Mouse (Mus musculus): ENCODE results near the gene Taf5l. TPM values are rescaled to one million over a fixed set of nuclear protein-coding genes. Genes with fewer than 3 reads are reported as not detected.
"Not testable (repeated sequence)": the region's sequence is repeated elsewhere in the genome, so short reads cannot be mapped to it uniquely, and the experiment has no call there.

Taf5l gene
- total and polyA plus RNA-seq, 3 experiments = 24.3 to 36.9 (median 35.0) TPM

GRCm38 (mm10) chr8:124042201-124042600 is 21.0 kb upstream of the Taf5l start:
- DNase-seq (ENCODE audit: low spot score) (no peak), ATAC-seq (ENCODE audit: extremely low read depth, insufficient number of reproducible peaks, low FRiP score, poor library complexity, severe bottlenecking) (no peak)
- H3K27me3 ChIP-seq (ENCODE audit: insufficient read depth, low read length) = no peaks in the 10 kb centered on the region
- no peaks in the 10 kb centered on the region for H3K9me3 ChIP-seq (replicated peaks)
- TF ChIP-seq POLR2AphosphoS5 (IDR thresholded peaks at IDR 0.05; ENCODE audit: insufficient replicate concordance, low read depth, low read length) (no peak), TAL1 (conservative IDR thresholded peaks at IDR 0.05; ENCODE audit: low read depth, low read length) (no peak), CTCF (IDR thresholded peaks at IDR 0.05; ENCODE audit: low read depth, low read length) (no peak), GATA1 (IDR thresholded peaks at IDR 0.05; ENCODE audit: borderline replicate concordance, low read length) (no peak), GATA2 (IDR thresholded peaks at IDR 0.05; ENCODE audit: borderline replicate concordance, low read depth, low read length) (no peak)
- H3K4me1 ChIP-seq (ENCODE audit: insufficient read depth, low read depth, low read length) = peaks cover 5% of the 10 kb centered on the region; the same call in 1 of the 2 replicates
- peaks cover 90% of the 10 kb centered on the region for H3K36me3 ChIP-seq (replicated peaks)
- no peak overlapping the region for H3K4me3 ChIP-seq (ENCODE audit: low read depth, low read length)

DNA sequence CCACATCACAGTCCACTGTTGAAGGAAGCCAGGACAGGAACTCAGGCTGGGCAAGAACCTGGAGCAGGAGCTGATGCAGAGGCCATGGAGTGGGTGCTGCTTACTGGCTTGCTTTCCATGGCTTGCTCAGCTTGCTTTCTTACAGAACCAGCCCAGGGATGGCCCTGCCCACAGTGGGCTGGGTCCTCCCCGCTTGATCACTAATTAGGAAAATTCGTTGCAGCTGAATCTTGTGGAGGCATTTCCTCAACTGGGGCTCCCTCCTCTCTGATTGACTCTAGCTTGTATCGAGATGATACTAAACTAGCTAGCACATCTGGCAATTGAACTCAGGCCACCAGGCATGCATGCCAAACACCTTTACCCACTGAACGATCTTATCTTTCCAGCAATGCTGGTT is 18.2 kb upstream of the Taf5l start:
- peaks cover 93% of the 10 kb centered on the region for H3K36me3 ChIP-seq (replicated peaks)
- no peaks in the 10 kb centered on the region; the same call in 1 of the 2 replicates for H3K4me1 ChIP-seq (ENCODE audit: insufficient read depth, low read depth, low read length)
- no peak overlapping the region for H3K4me3 ChIP-seq (ENCODE audit: low read depth, low read length)
- H3K9me3 ChIP-seq (replicated peaks) = no peaks in the 10 kb centered on the region
- DNase-seq (ENCODE audit: low spot score) (no peak), ATAC-seq (ENCODE audit: extremely low read depth, insufficient number of reproducible peaks, low FRiP score, poor library complexity, severe bottlenecking) (no peak)
- H3K27me3 ChIP-seq (ENCODE audit: insufficient read depth, low read length) = no peaks in the 10 kb centered on the region
- TF ChIP-seq GATA1 (IDR thresholded peaks at IDR 0.05; ENCODE audit: borderline replicate concordance, low read length) (no peak), CTCF (IDR thresholded peaks at IDR 0.05; ENCODE audit: low read depth, low read length) (no peak)

DNA sequence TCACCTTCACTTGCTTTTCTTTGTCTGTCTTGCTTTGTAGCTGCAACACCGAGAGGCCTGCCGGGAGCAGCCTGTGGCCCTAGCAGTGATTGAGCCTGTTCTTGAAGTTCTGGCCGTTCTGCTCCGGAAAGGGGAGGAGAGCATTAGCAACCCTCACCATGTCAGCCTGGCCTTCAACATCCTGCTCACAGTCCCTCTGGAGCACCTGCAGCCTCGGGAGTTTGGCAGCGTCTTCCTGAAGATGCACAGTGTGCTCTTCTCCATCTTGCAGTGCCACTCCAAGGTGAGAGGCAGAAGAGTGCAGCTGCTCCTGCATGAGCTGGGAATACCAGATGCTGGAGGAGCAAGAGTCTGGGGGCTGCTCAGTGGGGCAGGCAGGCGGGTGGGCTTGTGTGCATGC is 16.9 kb upstream of the Taf5l start:
- Histone ChIP-seq H3K4me1 (ENCODE audit: insufficient read depth, low read depth, low read length) (no peaks in the 10 kb centered on the region; the same call in 1 of the 2 replicates), H3K27me3 (ENCODE audit: insufficient read depth, low read length) (no peaks in the 10 kb centered on the region), H3K36me3 (replicated peaks) (peaks cover 93% of the 10 kb centered on the region), H3K9me3 (replicated peaks) (no peaks in the 10 kb centered on the region), H3K4me3 (ENCODE audit: low read depth, low read length) (no peak overlapping the region)
- ATAC-seq (ENCODE audit: extremely low read depth, insufficient number of reproducible peaks, low FRiP score, poor library complexity, severe bottlenecking) (no peak), DNase-seq (ENCODE audit: low spot score) (no peak)
- TF ChIP-seq GATA2 (IDR thresholded peaks at IDR 0.05; ENCODE audit: borderline replicate concordance, low read depth, low read length) (no peak), GATA1 (IDR thresholded peaks at IDR 0.05; ENCODE audit: borderline replicate concordance, low read length) (no peak), POLR2AphosphoS5 (IDR thresholded peaks at IDR 0.05; ENCODE audit: insufficient replicate concordance, low read depth, low read length) (no peak), TAL1 (conservative IDR thresholded peaks at IDR 0.05; ENCODE audit: low read depth, low read length) (no peak), CTCF (IDR thresholded peaks at IDR 0.05; ENCODE audit: low read depth, low read length) (no peak)

- no peak for TF ChIP-seq CTCF (IDR thresholded peaks at IDR 0.05; ENCODE audit: low read depth, low read length)
- H3K27me3 ChIP-seq (ENCODE audit: insufficient read depth, low read length) = no peaks in the 10 kb centered on the region
- peaks cover 95% of the 10 kb centered on the region for H3K36me3 ChIP-seq (replicated peaks)
- H3K4me1 ChIP-seq (ENCODE audit: insufficient read depth, low read depth, low read length) = peaks cover 18% of the 10 kb centered on the region
- ATAC-seq (ENCODE audit: extremely low read depth, insufficient number of reproducible peaks, low FRiP score, poor library complexity, severe bottlenecking) (no peak), DNase-seq (ENCODE audit: low spot score) (no peak)
- no peaks in the 10 kb centered on the region for H3K9me3 ChIP-seq (replicated peaks)
- no peak overlapping the region for H3K4me3 ChIP-seq (ENCODE audit: low read depth, low read length)
Observed at GRCm38 (mm10) chr8:124033400-124033799, 12.2 kb upstream of the Taf5l start.

DNA sequence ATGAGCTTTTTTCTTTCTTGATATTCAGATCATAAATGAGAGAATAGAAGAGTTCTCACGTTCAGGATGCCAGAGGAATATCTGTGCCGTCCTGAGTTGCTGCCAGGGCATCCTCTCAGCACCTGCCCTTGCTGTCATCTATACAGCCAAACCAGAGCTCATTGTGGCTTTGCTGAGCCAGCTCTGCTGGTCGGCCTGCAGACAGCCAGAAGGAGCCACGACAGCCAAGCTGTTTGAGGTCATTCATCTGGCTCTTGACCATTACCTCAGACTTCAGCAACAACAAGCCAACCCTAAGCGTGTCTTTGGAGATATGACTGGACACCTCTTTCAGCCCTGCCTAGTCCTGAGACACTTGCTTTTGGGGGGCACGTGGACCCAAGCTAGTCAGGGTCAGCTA is 6.6 kb upstream of the Taf5l start:
- Histone ChIP-seq H3K4me1 (ENCODE audit: insufficient read depth, low read depth, low read length) (peaks cover 28% of the 10 kb centered on the region), H3K9me3 (replicated peaks) (no peaks in the 10 kb centered on the region), H3K4me3 (ENCODE audit: low read depth, low read length) (no peak overlapping the region), H3K27me3 (ENCODE audit: insufficient read depth, low read length) (no peaks in the 10 kb centered on the region), H3K36me3 (replicated peaks) (peaks cover 90% of the 10 kb centered on the region)
- DNase-seq (ENCODE audit: low spot score) (no peak), ATAC-seq (ENCODE audit: extremely low read depth, insufficient number of reproducible peaks, low FRiP score, poor library complexity, severe bottlenecking) (no peak)
- TF ChIP-seq GATA2 (IDR thresholded peaks at IDR 0.05; ENCODE audit: borderline replicate concordance, low read depth, low read length) = no peak
- no peak for TF ChIP-seq TAL1 (conservative IDR thresholded peaks at IDR 0.05; ENCODE audit: low read depth, low read length)
- TF ChIP-seq CTCF (IDR thresholded peaks at IDR 0.05; ENCODE audit: low read depth, low read length) = no peak
- no peak for TF ChIP-seq POLR2AphosphoS5 (IDR thresholded peaks at IDR 0.05; ENCODE audit: insufficient replicate concordance, low read depth, low read length)
- no peak for TF ChIP-seq GATA1 (IDR thresholded peaks at IDR 0.05; ENCODE audit: borderline replicate concordance, low read length)

DNA sequence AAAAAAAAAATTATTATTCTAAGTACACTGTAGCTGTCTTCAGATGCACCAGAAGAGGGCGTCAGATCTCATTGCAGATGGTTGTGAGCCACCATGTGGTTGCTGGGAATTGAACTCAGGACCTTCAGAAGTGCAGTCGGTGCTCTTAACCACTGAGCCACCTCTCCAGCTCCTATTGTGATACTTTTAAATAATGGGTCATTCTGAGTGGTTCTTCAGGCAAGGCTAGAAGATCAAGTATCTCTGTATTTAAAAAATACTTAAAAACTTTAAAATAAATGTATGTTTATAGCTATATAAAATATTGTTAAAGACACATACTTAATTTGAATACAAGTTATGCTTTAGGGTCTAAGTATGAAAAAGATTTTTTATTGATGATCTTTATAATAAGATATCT is 5.1 kb upstream of the Taf5l start:
- peaks cover 32% of the 10 kb centered on the region for H3K4me1 ChIP-seq (ENCODE audit: insufficient read depth, low read depth, low read length)
- not testable (repeated sequence) for H3K4me3 ChIP-seq (ENCODE audit: low read depth, low read length); H3K27me3 ChIP-seq (ENCODE audit: insufficient read depth, low read length); ATAC-seq (ENCODE audit: extremely low read depth, insufficient number of reproducible peaks, low FRiP score, poor library complexity, severe bottlenecking); DNase-seq (ENCODE audit: low spot score); H3K9me3 ChIP-seq (replicated peaks)
- H3K36me3 ChIP-seq (replicated peaks) = peaks cover 81% of the 10 kb centered on the region

GRCm38 (mm10) chr8:124020439-124021236 is 559 bp downstream of the Taf5l start:
- Histone ChIP-seq H3K4me3 (ENCODE audit: low read depth, low read length) (peak overlapping the region; percentile 81), H3K4me1 (ENCODE audit: insufficient read depth, low read depth, low read length) (peaks cover 61% of the 10 kb centered on the region), H3K9me3 (replicated peaks) (no peaks in the 10 kb centered on the region), H3K27me3 (ENCODE audit: insufficient read depth, low read length) (no peaks in the 10 kb centered on the region), H3K36me3 (replicated peaks) (peaks cover 59% of the 10 kb centered on the region)
- no peak for TF ChIP-seq CTCF (IDR thresholded peaks at IDR 0.05; ENCODE audit: low read depth, low read length)
- TF ChIP-seq POLR2AphosphoS5 (IDR thresholded peaks at IDR 0.05; ENCODE audit: insufficient replicate concordance, low read depth, low read length) = no peak
- TF ChIP-seq GATA2 (IDR thresholded peaks at IDR 0.05; ENCODE audit: borderline replicate concordance, low read depth, low read length) = no peak
- TF ChIP-seq GATA1 (IDR thresholded peaks at IDR 0.05; ENCODE audit: borderline replicate concordance, low read length) = no peak
- no peak for TF ChIP-seq TAL1 (conservative IDR thresholded peaks at IDR 0.05; ENCODE audit: low read depth, low read length)
- peak; percentile 81 for DNase-seq (ENCODE audit: low spot score)
- ATAC-seq (ENCODE audit: extremely low read depth, insufficient number of reproducible peaks, low FRiP score, poor library complexity, severe bottlenecking) = 0 out of 2 replicates have a peak, but pooled peaks have one; percentile 6
